Mouse (Mus musculus) hindlimb bud, embryonic 11.5 days (tissue): ENCODE measurements around the gene Mapk8ip3.
A peak's percentile ranks its signal among the peaks of the same experiment; 100 is the strongest.
"Not testable (repeated sequence)": the region's sequence is repeated elsewhere in the genome, so short reads cannot be mapped to it uniquely, and the experiment has no call there.

ENCODE experiments used
- DNase-seq: peaks from one replicate; pipeline ENCODE4 v3.0.0-alpha.2; 2012; ENCODE audit warnings: low read depth, low spot score; ENCODE audit errors: extremely low spot score

The Mapk8ip3 gene

GRCm38 (mm10) chr17:24936259-24937237, at the start of gene Mapk8ip3:
Gene Mapk8ip3 (minus strand): TSS chr17:24936977.
- DNase-seq, result peak; percentile 60

GRCm38 (mm10) chr17:24960852-24961715, 24.3 kb upstream of the Mapk8ip3 start:
- peak; percentile 89 for DNase-seq

- DNase-seq, result no peak
Observed at GRCm38 (mm10) chr17:24960135-24960851, 23.5 kb upstream of the Mapk8ip3 start, which contains the start of gene Jpt2. Gene Jpt2 (minus strand): TSS chr17:24960689.

GRCm38 (mm10) chr17:24959371-24959770, 22.6 kb upstream of the Mapk8ip3 start:
- no peak for DNase-seq

- DNase-seq, result no peak
Observed at GRCm38 (mm10) chr17:24953291-24953690, 16.5 kb upstream of the Mapk8ip3 start.

GRCm38 (mm10) chr17:24950671-24951070, 13.9 kb upstream of the Mapk8ip3 start:
- no peak for DNase-seq

GRCm38 (mm10) chr17:24948204-24948603, 11.4 kb upstream of the Mapk8ip3 start:
- DNase-seq, result no peak

GRCm38 (mm10) chr17:24943589-24943988, 6.8 kb upstream of the Mapk8ip3 start:
- not testable (repeated sequence) for DNase-seq

GRCm38 (mm10) chr17:24943036-24943435, 6.3 kb upstream of the Mapk8ip3 start:
- no peak for DNase-seq

- DNase-seq, result not testable (repeated sequence)
Observed at GRCm38 (mm10) chr17:24942453-24942852, 5.7 kb upstream of the Mapk8ip3 start.

- no peak for DNase-seq
Observed at GRCm38 (mm10) chr17:24937266-24937665, 489 bp upstream of the Mapk8ip3 start.

- no peak for DNase-seq
Observed at GRCm38 (mm10) chr17:24935666-24936065, 1.1 kb downstream of the Mapk8ip3 start.

- no peak for DNase-seq
Observed at GRCm38 (mm10) chr17:24934926-24935325, 1.9 kb downstream of the Mapk8ip3 start.

GRCm38 (mm10) chr17:24933163-24933562, 3.6 kb downstream of the Mapk8ip3 start:
- no peak for DNase-seq

GRCm38 (mm10) chr17:24932431-24932830, 4.3 kb downstream of the Mapk8ip3 start:
- DNase-seq, result no peak

- no peak for DNase-seq
Observed at GRCm38 (mm10) chr17:24929506-24929905, 7.3 kb downstream of the Mapk8ip3 start.

- no peak for DNase-seq
Observed at GRCm38 (mm10) chr17:24923246-24923645, 13.5 kb downstream of the Mapk8ip3 start.

GRCm38 (mm10) chr17:24913984-24914383, 22.8 kb downstream of the Mapk8ip3 start:
- DNase-seq, result no peak

GRCm38 (mm10) chr17:24907591-24907990, 29.2 kb downstream of the Mapk8ip3 start:
- no peak for DNase-seq

GRCm38 (mm10) chr17:24903767-24904166, 33.0 kb downstream of the Mapk8ip3 start:
- no peak for DNase-seq
